ENCODE assay signal across 12 mouse cellular contexts in the genomic region with DNA sequence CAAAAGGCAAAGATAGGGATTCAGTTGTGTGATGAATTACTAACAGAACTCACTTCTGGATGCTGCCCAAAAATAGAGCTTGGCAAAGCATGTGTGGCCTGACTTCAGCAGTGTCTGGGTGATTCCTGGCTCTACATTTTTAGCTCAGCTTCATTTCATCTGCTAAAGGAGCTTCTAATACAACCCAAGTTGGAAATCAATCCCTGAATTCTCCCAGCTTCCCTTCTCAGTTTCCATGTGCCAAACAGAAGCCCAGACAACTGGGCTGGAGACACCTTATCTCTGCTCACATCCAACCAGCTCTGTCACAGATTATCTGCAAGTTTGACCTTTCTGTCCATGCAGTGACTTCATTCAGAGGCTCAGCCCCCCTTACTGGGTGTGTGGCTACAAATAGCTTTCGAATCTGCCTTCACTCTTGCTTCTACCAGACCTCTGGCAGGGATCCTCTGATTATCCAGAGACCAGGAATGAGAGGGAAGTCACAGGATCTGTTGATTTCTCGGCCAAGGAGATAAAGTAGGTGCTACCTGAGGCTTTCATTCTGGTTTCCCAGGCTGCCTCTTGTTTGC. TPM values are rescaled to one million over a fixed set of nuclear protein-coding genes. Genes with fewer than 3 reads are reported as not detected.
DNase-seq lines count a peak whose midpoint lies in the region; ATAC-seq lines count a peak whose summit lies in the region.
"Had no signal": no experiment of that assay in that cellular context is flagged by ENCODE, and none has a peak within 500 bp of the region (broad histone marks: within the 10 kb centered on the region; RNA-seq: fewer than 3 reads in every experiment).

No protein-coding gene starts in this region.

- ATAC-seq in intestine, embryonic 16.5 days: no peak
- no peak for ATAC-seq in CD4-positive, CD25-positive, alpha-beta regulatory T cell, adult 4 months

- H3K4me2 ChIP-seq in intestine, embryonic 16.5 days (ENCODE audit: low read depth, low read length): no peak overlapping the region
- H3K4me2 ChIP-seq: neural tube, embryonic 13.5 days had no signal

- H3K27me3 ChIP-seq in intestine, embryonic 16.5 days (replicated peaks; ENCODE audit: control insufficient read depth, insufficient read depth, low read length): no peaks in the 10 kb centered on the region
- H3K27me3 ChIP-seq: neural tube, embryonic 13.5 days had no signal

- no peak overlapping the region for H3K27ac ChIP-seq in intestine, embryonic 16.5 days (ENCODE audit: low read length)
- H3K27ac ChIP-seq: neural tube, embryonic 13.5 days had no signal

- intact Hi-C loops in left cerebral cortex, postnatal 4 days (cut with DNase I): loop anchor here (10.0 kb wide), 1 partner anchor 607 kb away; no protein-coding TSS in a partner anchor
- intact Hi-C loops in left cerebral cortex, postnatal 10 days (cut with DNase I): no loop called here

- H3K9me3 ChIP-seq in intestine, embryonic 16.5 days (ENCODE audit: control insufficient read depth, low read length): no peaks in the 10 kb centered on the region
- H3K9me3 ChIP-seq: neural tube, embryonic 13.5 days had no signal

- H3K4me1 ChIP-seq in intestine, embryonic 16.5 days (ENCODE audit: control insufficient read depth, insufficient read depth, low read length): no peaks in the 10 kb centered on the region
- H3K4me1 ChIP-seq: neural tube, embryonic 13.5 days had no signal

- DNase-seq in left cerebral cortex, postnatal 4 days: peak; percentile 13
- DNase-seq in left cerebral cortex, postnatal 10 days (ENCODE audit: extremely low spot score in 1 of 2, low spot score in 2 of 2): no peak
- DNase-seq in heart, adult 18-20 months: peak; percentile 70 to 84
- DNase-seq in heart, postnatal 4 days: peak; percentile 57
- DNase-seq in natural killer cell, adult 2 months (ENCODE audit: low spot score in 2 of 2): no peak
- DNase-seq: kidney, adult 9 months; spleen, adult 18-20 months; thymus, postnatal 36 days had no signal

- H3K9ac ChIP-seq in intestine, embryonic 16.5 days (ENCODE audit: low read depth, low read length): no peak overlapping the region
- H3K9ac ChIP-seq: neural tube, embryonic 13.5 days had no signal

- WGBS in intestine, embryonic 16.5 days: 38% methylated on average over 2 of the region's 2 CpGs

- H3K4me3 ChIP-seq in intestine, embryonic 16.5 days (ENCODE audit: low read length): no peak overlapping the region
- H3K4me3 ChIP-seq: neural tube, embryonic 13.5 days had no signal

- no peaks in the 10 kb centered on the region for H3K36me3 ChIP-seq in intestine, embryonic 16.5 days (ENCODE audit: control insufficient read depth, insufficient read depth, low read length)
- H3K36me3 ChIP-seq: neural tube, embryonic 13.5 days had no signal

RNA-seq across cellular contexts. Expression of a gene that starts 28.4 kb away (rescaled TPM):
- total RNA-seq in left cerebral cortex, postnatal 4 days (2021): 10 to 100 TPM; 91.1 to 92.6 TPM
- 10 to 100 TPM; 71.9 to 83.7 TPM for total RNA-seq in left cerebral cortex, postnatal 10 days (2021)
- total RNA-seq in heart, adult 18-20 months (2021): 100 to 1,000 TPM; 139 to 191 TPM
- 100 to 1,000 TPM; 269 to 291 TPM for total RNA-seq in heart, postnatal 4 days (2021)
- 1.7 and 2.0 TPM in 2 replicates for polyA plus RNA-seq in intestine, embryonic 16.5 days (2015; fragmentation: Nextera tagmentation; extraction: Ambion mirVana)
- polyA plus RNA-seq in CD4-positive, CD25-positive, alpha-beta regulatory T cell, adult 4 months (2017; shearing (Covaris generic)): under 1 TPM; 0.16 to 0.30 TPM
- total RNA-seq: megakaryocyte progenitor cell, adult 5-6 weeks had no signal

Comparison
In these comparisons a context has a peak if more than half of its experiments do, and no peak if none do; other contexts are left out.
1. DNase-seq: peak in left cerebral cortex, postnatal 4 days (single experiment), heart, adult 18-20 months (2 of 2) and heart, postnatal 4 days (single experiment); none in left cerebral cortex, postnatal 10 days (0 of 2) and natural killer cell, adult 2 months (0 of 2).